Mouse (Mus musculus): ENCODE measurements around the gene Gng4. TPM values are rescaled to one million over a fixed set of nuclear protein-coding genes. Genes with fewer than 3 reads are reported as not detected.
A peak's percentile ranks its signal among the peaks of the same experiment; 100 is the strongest.

Gng4 gene
- total and polyA plus RNA-seq, 3 experiments = not detected

DNA sequence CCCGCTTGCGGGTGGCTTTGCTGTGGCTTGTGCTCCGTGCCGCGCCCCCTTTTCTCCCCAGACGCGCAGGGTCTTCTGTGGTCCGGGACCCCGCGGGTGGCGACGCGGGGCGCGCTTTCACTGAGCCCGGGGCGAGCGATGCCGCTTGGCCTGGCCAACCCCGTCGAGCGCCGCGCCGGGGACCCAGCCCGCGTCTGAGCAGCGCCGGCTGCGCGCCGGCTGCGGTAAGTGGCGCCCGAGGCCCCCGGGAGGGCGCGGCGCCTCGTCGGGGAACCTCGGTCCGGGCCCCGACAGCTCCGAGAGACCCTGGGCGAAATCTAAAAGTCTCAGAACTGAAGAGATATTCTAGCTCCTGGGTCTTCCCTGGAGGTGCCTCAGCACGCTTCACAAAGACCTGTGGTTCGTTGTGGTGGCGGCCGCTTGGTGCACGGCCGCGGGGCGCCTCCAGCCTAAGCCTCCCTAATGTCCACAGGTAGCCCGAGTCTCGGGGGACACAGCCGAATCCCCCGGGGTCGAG is 619 bp downstream of the Gng4 start:
- DNase-seq (ENCODE audit: low read depth, low spot score) = no peak
- no peaks in the 10 kb centered on the region for H3K36me3 ChIP-seq (ENCODE audit: control insufficient read depth in 1 of 2, insufficient read depth in 2 of 2, low read length in 2 of 2)
- H3K4me3 ChIP-seq (ENCODE audit: control insufficient read depth in 1 of 2, insufficient read depth in 1 of 2, low read depth in 2 of 2, low read length in 2 of 2) = peak overlapping the region in 1 of 2 experiments; percentile 16; a peak in 2 of 4 replicates
- H3K4me1 ChIP-seq (ENCODE audit: control insufficient read depth in 1 of 2, insufficient read depth in 2 of 2, low read length in 2 of 2) = no peaks in the 10 kb centered on the region
- H3K9me3 ChIP-seq (replicated peaks; ENCODE audit: insufficient read depth, low read length) = no peaks in the 10 kb centered on the region
- no peaks in the 10 kb centered on the region for H3K79me2 ChIP-seq (ENCODE audit: control insufficient read depth, insufficient read depth, low read length, poor library complexity)
- TF ChIP-seq RAD21 (IDR thresholded peaks at IDR 0.05; ENCODE audit: low read depth, low read length) (no peak), BHLHE40 (IDR thresholded peaks at IDR 0.05; ENCODE audit: borderline replicate concordance, low read depth, low read length) (no peak), USF1 (IDR thresholded peaks at IDR 0.05; ENCODE audit: low read depth, low read length) (no peak), RCOR1 (IDR thresholded peaks at IDR 0.05; ENCODE audit: low read depth, low read length) (no peak), SIN3A (IDR thresholded peaks at IDR 0.05; ENCODE audit: low read length) (no peak), CHD2 (IDR thresholded peaks at IDR 0.05; ENCODE audit: low read length) (no peak), MAX (IDR thresholded peaks at IDR 0.05; ENCODE audit: low read length) (no peak), SMC3 (IDR thresholded peaks at IDR 0.05; ENCODE audit: low read depth, low read length) (no peak), TAL1 (IDR thresholded peaks at IDR 0.05; ENCODE audit: low read length) (no peak), CTCF (IDR thresholded peaks at IDR 0.05 in 2 of 3, conservative IDR thresholded peaks at IDR 0.05 in 1 of 3; ENCODE audit: control insufficient read depth in 1 of 3, insufficient read depth in 1 of 3, low read depth in 2 of 3, low read length in 3 of 3, poor library complexity in 1 of 3, severe bottlenecking in 1 of 3) (no peak), EP300 (IDR thresholded peaks at IDR 0.05; ENCODE audit: low read depth in 1 of 2, low read length in 2 of 2) (no peak), ETS1 (IDR thresholded peaks at IDR 0.05; ENCODE audit: low read depth, low read length) (no peak), MYB (IDR thresholded peaks at IDR 0.05; ENCODE audit: low read depth, low read length) (no peak), GABPA (IDR thresholded peaks at IDR 0.05; ENCODE audit: low read depth, low read length) (no peak), POLR2A (IDR thresholded peaks at IDR 0.05; ENCODE audit: control insufficient read depth in 1 of 2, insufficient read depth in 1 of 2, low read depth in 1 of 2, low read length in 2 of 2, poor library complexity in 1 of 2) (no peak), ZNF384 (IDR thresholded peaks at IDR 0.05; ENCODE audit: low read depth, low read length) (no peak), ELF1 (IDR thresholded peaks at IDR 0.05; ENCODE audit: low read depth, low read length) (no peak), NELFE (IDR thresholded peaks at IDR 0.05; ENCODE audit: low read depth, low read length) (no peak), TBP (IDR thresholded peaks at IDR 0.05; ENCODE audit: low read depth, low read length) (no peak), JUND (IDR thresholded peaks at IDR 0.05; ENCODE audit: low read depth, low read length) (no peak)
- no peak overlapping the region; the same call in 1 of the 2 replicates for H3K9ac ChIP-seq (ENCODE audit: control insufficient read depth, low read depth, low read length, poor library complexity, severe bottlenecking)
- H3K27me3 ChIP-seq (ENCODE audit: control insufficient read depth in 1 of 2, insufficient read depth in 2 of 2, low read length in 2 of 2) = no peaks in the 10 kb centered on the region
- H3K27ac ChIP-seq (ENCODE audit: control insufficient read depth, low read depth, low read length) = no peak overlapping the region

DNA sequence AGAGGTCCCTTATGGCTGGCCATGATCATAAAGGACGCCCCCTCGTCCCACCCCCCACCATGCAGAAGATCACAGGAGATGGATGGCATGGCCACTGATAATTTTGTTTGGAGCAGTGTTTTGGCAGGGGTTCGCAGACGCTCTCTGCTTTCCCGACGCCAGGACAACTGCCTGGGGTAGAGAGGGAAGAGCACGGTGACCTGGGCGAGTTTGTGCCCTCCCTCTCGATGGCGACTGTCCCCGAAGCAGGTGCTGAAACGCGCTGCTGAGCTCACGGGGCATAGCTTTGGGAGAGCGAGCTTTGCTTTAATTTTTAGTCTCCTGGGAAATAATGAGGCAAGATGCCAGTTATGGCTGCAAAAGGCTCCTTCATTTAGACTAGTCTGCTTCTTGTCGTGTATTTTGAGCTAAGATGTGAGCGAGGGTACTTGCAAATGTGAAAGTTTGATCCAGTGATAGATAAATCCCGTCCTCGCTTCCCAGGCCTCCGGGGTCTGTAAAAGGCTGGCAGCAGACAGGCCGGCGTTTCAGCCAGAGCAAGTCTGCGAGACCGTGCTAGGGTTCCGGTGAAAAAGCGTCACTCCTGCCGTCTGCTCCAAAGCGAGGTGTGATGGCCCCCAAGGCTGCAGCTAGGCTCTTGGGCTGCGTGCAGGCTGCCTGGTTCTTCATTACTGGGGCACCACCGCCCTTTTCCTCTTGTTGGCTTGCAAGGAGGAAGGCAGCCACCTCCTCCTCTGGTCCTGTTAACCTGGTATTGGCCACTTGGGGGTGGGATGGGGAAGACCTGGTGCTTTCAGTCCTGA is 1.3 kb downstream of the Gng4 start:
- TF ChIP-seq ELF1 (IDR thresholded peaks at IDR 0.05; ENCODE audit: low read depth, low read length) (no peak), ETS1 (IDR thresholded peaks at IDR 0.05; ENCODE audit: low read depth, low read length) (no peak)
- H3K27ac ChIP-seq (ENCODE audit: control insufficient read depth, low read depth, low read length) = no peak overlapping the region
- no peaks in the 10 kb centered on the region for H3K4me1 ChIP-seq (ENCODE audit: control insufficient read depth in 1 of 2, insufficient read depth in 2 of 2, low read length in 2 of 2)
- H3K36me3 ChIP-seq (ENCODE audit: control insufficient read depth in 1 of 2, insufficient read depth in 2 of 2, low read length in 2 of 2) = no peaks in the 10 kb centered on the region
- no peaks in the 10 kb centered on the region for H3K27me3 ChIP-seq (ENCODE audit: control insufficient read depth in 1 of 2, insufficient read depth in 2 of 2, low read length in 2 of 2)
- no peaks in the 10 kb centered on the region for H3K79me2 ChIP-seq (ENCODE audit: control insufficient read depth, insufficient read depth, low read length, poor library complexity)
- DNase-seq (ENCODE audit: low read depth, low spot score) = no peak
- no peak overlapping the region for H3K9ac ChIP-seq (ENCODE audit: control insufficient read depth, low read depth, low read length, poor library complexity, severe bottlenecking)
- no peak overlapping the region for H3K4me3 ChIP-seq (ENCODE audit: control insufficient read depth in 1 of 2, insufficient read depth in 1 of 2, low read depth in 2 of 2, low read length in 2 of 2)
- H3K9me3 ChIP-seq (replicated peaks; ENCODE audit: insufficient read depth, low read length) = no peaks in the 10 kb centered on the region

All from MEL (cell line).